Mouse (Mus musculus): ENCODE measurements at regions not wholly inside any gene's neighbourhood (a gene's known extent, or its start where the extent isn't known, plus 50 kb on each side); places are given as distances from the start of the nearest gene placed in this dataset.

GRCm38 (mm10) chr3:151146889-151147288 lies 290.8 kb upstream of the Adgrl4 start:
- Histone ChIP-seq H3K36me3 (replicated peaks; ENCODE audit: low read length) (no peaks in the 10 kb centered on the region), H3K27me3 (replicated peaks) (no peaks in the 10 kb centered on the region), H3K4me3 (replicated peaks) (no peak overlapping the region), H3K4me1 (no peaks in the 10 kb centered on the region), H3K9me3 (no peaks in the 10 kb centered on the region)
- TF ChIP-seq GATA1 (IDR thresholded peaks at IDR 0.05; ENCODE audit: borderline replicate concordance, low read length) (no peak), FLI1 (IDR thresholded peaks at IDR 0.05; ENCODE audit: low read length) (no peak)

- no peak for TF ChIP-seq GATA1 (IDR thresholded peaks at IDR 0.05; ENCODE audit: borderline replicate concordance, low read length)
- TF ChIP-seq FLI1 (IDR thresholded peaks at IDR 0.05; ENCODE audit: low read length): no peak
- H3K27me3 ChIP-seq (replicated peaks): no peaks in the 10 kb centered on the region
- no peak overlapping the region for H3K4me3 ChIP-seq (replicated peaks)
- no peaks in the 10 kb centered on the region for H3K9me3 ChIP-seq
- no peaks in the 10 kb centered on the region for H3K36me3 ChIP-seq (replicated peaks; ENCODE audit: low read length)
- no peaks in the 10 kb centered on the region for H3K4me1 ChIP-seq
Observed at GRCm38 (mm10) chr3:151153340-151153739, 284.3 kb upstream of the Adgrl4 start.

- Histone ChIP-seq H3K36me3 (replicated peaks; ENCODE audit: low read length) (no peaks in the 10 kb centered on the region), H3K4me1 (no peaks in the 10 kb centered on the region), H3K27me3 (replicated peaks) (no peaks in the 10 kb centered on the region), H3K4me3 (replicated peaks) (no peak overlapping the region), H3K9me3 (no peaks in the 10 kb centered on the region)
- TF ChIP-seq GATA1 (IDR thresholded peaks at IDR 0.05; ENCODE audit: borderline replicate concordance, low read length) (no peak), FLI1 (IDR thresholded peaks at IDR 0.05; ENCODE audit: low read length) (no peak)
Observed at GRCm38 (mm10) chr3:151160516-151160915, 277.2 kb upstream of the Adgrl4 start.

GRCm38 (mm10) chr3:151182132-151182531 lies 255.6 kb upstream of the Adgrl4 start:
- H3K4me1 ChIP-seq: no peaks in the 10 kb centered on the region
- no peaks in the 10 kb centered on the region for H3K36me3 ChIP-seq (replicated peaks; ENCODE audit: low read length)
- H3K4me3 ChIP-seq (replicated peaks): no peak overlapping the region
- no peaks in the 10 kb centered on the region for H3K27me3 ChIP-seq (replicated peaks)
- no peaks in the 10 kb centered on the region for H3K9me3 ChIP-seq
- TF ChIP-seq FLI1 (IDR thresholded peaks at IDR 0.05; ENCODE audit: low read length): no peak
- no peak for TF ChIP-seq GATA1 (IDR thresholded peaks at IDR 0.05; ENCODE audit: borderline replicate concordance, low read length)

GRCm38 (mm10) chr3:151192092-151192491 lies 245.6 kb upstream of the Adgrl4 start:
- Histone ChIP-seq H3K27me3 (replicated peaks) (no peaks in the 10 kb centered on the region), H3K9me3 (0 out of 2 replicates have a peak, but pooled peaks cover 6% of the 10 kb centered on the region), H3K4me3 (replicated peaks) (peak overlapping the region; percentile 53), H3K36me3 (replicated peaks; ENCODE audit: low read length) (no peaks in the 10 kb centered on the region), H3K4me1 (peaks cover 4% of the 10 kb centered on the region; the same call in 1 of the 2 replicates)
- no peak for TF ChIP-seq GATA1 (IDR thresholded peaks at IDR 0.05; ENCODE audit: borderline replicate concordance, low read length)
- no peak for TF ChIP-seq FLI1 (IDR thresholded peaks at IDR 0.05; ENCODE audit: low read length)

- Histone ChIP-seq H3K4me3 (replicated peaks) (no peak overlapping the region), H3K36me3 (replicated peaks; ENCODE audit: low read length) (no peaks in the 10 kb centered on the region), H3K4me1 (no peaks in the 10 kb centered on the region), H3K27me3 (replicated peaks) (no peaks in the 10 kb centered on the region), H3K9me3 (no peaks in the 10 kb centered on the region)
- TF ChIP-seq FLI1 (IDR thresholded peaks at IDR 0.05; ENCODE audit: low read length): no peak
- TF ChIP-seq GATA1 (IDR thresholded peaks at IDR 0.05; ENCODE audit: borderline replicate concordance, low read length): no peak
Observed at GRCm38 (mm10) chr3:151210978-151211377, 226.7 kb upstream of the Adgrl4 start.

GRCm38 (mm10) chr3:151216764-151217502 lies 220.8 kb upstream of the Adgrl4 start:
- Histone ChIP-seq H3K27me3 (replicated peaks) (no peaks in the 10 kb centered on the region), H3K36me3 (replicated peaks; ENCODE audit: low read length) (no peaks in the 10 kb centered on the region), H3K9me3 (no peaks in the 10 kb centered on the region), H3K4me1 (no peaks in the 10 kb centered on the region), H3K4me3 (replicated peaks) (no peak overlapping the region)
- no peak for TF ChIP-seq FLI1 (IDR thresholded peaks at IDR 0.05; ENCODE audit: low read length)
- no peak for TF ChIP-seq GATA1 (IDR thresholded peaks at IDR 0.05; ENCODE audit: borderline replicate concordance, low read length)

GRCm38 (mm10) chr3:151222407-151222806 lies 215.3 kb upstream of the Adgrl4 start:
- H3K4me1 ChIP-seq: no peaks in the 10 kb centered on the region
- no peaks in the 10 kb centered on the region for H3K9me3 ChIP-seq
- H3K27me3 ChIP-seq (replicated peaks): no peaks in the 10 kb centered on the region
- TF ChIP-seq FLI1 (IDR thresholded peaks at IDR 0.05; ENCODE audit: low read length) (no peak), GATA1 (IDR thresholded peaks at IDR 0.05; ENCODE audit: borderline replicate concordance, low read length) (no peak)
- H3K4me3 ChIP-seq (replicated peaks): no peak overlapping the region
- H3K36me3 ChIP-seq (replicated peaks; ENCODE audit: low read length): no peaks in the 10 kb centered on the region

- H3K36me3 ChIP-seq (replicated peaks; ENCODE audit: low read length): no peaks in the 10 kb centered on the region
Observed at GRCm38 (mm10) chr3:151252458-151252857, 185.2 kb upstream of the Adgrl4 start.

GRCm38 (mm10) chr3:151262821-151263220 lies 174.9 kb upstream of the Adgrl4 start:
- H3K4me3 ChIP-seq (replicated peaks): no peak overlapping the region
- no peaks in the 10 kb centered on the region for H3K4me1 ChIP-seq
- H3K9me3 ChIP-seq: no peaks in the 10 kb centered on the region
- H3K36me3 ChIP-seq (replicated peaks; ENCODE audit: low read length): no peaks in the 10 kb centered on the region
- no peaks in the 10 kb centered on the region for H3K27me3 ChIP-seq (replicated peaks)
- TF ChIP-seq GATA1 (IDR thresholded peaks at IDR 0.05; ENCODE audit: borderline replicate concordance, low read length): no peak
- no peak for TF ChIP-seq FLI1 (IDR thresholded peaks at IDR 0.05; ENCODE audit: low read length)

More at GRCm38 (mm10) chr3:151252458-151252857, 185.2 kb upstream of the Adgrl4 start:
- Histone ChIP-seq H3K27me3 (replicated peaks) (no peaks in the 10 kb centered on the region), H3K4me3 (replicated peaks) (no peak overlapping the region), H3K4me1 (no peaks in the 10 kb centered on the region), H3K9me3 (no peaks in the 10 kb centered on the region)
- TF ChIP-seq GATA1 (IDR thresholded peaks at IDR 0.05; ENCODE audit: borderline replicate concordance, low read length) (no peak), FLI1 (IDR thresholded peaks at IDR 0.05; ENCODE audit: low read length) (no peak)

Data from megakaryocyte, embryonic 14.5 days (primary cell).